Mouse (Mus musculus) forebrain, embryonic 11.5 days (tissue): Measurements from ENCODE around the gene Dffb. TPM values are rescaled to one million over a fixed set of nuclear protein-coding genes. Genes with fewer than 3 reads are reported as not detected.

ENCODE experiments used
- ATAC-seq: fragments of 200-750 bp; cut with Nextera tagmentation; replicated peaks from 2 replicates; pipeline ENCODE4 v1.8.0; 2017; ENCODE audit warnings: moderate TSS enrichment; ENCODE audit not compliant: low FRiP score
- DNase-seq: peaks from one replicate; pipeline ENCODE4 v3.0.0-alpha.2; 2017; ENCODE audit warnings: low spot score
- H3K27ac ChIP-seq: fragments of 300-500 bp; sonication (generic); 2 replicates; pipeline ENCODE4 v1.5.1; 2014; ENCODE audit warnings: low read depth, low read length
- H3K27me3 ChIP-seq: fragments of 300-500 bp; sonication (generic); 2 replicates; pipeline ENCODE4 v1.6.1; 2014; ENCODE audit warnings: mild to moderate bottlenecking, low read length, mixed read lengths; ENCODE audit not compliant: control insufficient read depth, insufficient read depth
- H3K36me3 ChIP-seq: fragments of 300-500 bp; sonication (generic); 2 replicates; pipeline ENCODE4 v1.6.1; 2014; ENCODE audit warnings: mild to moderate bottlenecking, low read length, moderate library complexity, mixed read lengths; ENCODE audit not compliant: control insufficient read depth, insufficient read depth
- H3K4me1 ChIP-seq: fragments of 300-500 bp; sonication (generic); replicated peaks from 2 replicates; pipeline ENCODE4 v1.6.1; 2014; ENCODE audit warnings: low read length, mixed read lengths; ENCODE audit not compliant: control insufficient read depth, insufficient read depth
- H3K4me2 ChIP-seq: fragments of 300-500 bp; sonication (generic); 2 replicates; pipeline ENCODE4 v1.6.1; 2014; ENCODE audit warnings: low read depth, mild to moderate bottlenecking, low read length, moderate library complexity, mixed read lengths; ENCODE audit not compliant: severe bottlenecking
- H3K4me3 ChIP-seq: fragments of 300-500 bp; sonication (generic); 2 replicates; pipeline ENCODE4 v1.5.1; 2014; ENCODE audit warnings: low read depth, low read length
- H3K9ac ChIP-seq: fragments of 300-500 bp; sonication (generic); 2 replicates; pipeline ENCODE4 v1.6.1; 2014; ENCODE audit warnings: low read length
- H3K9me3 ChIP-seq: fragments of 300-500 bp; sonication (generic); 2 replicates; pipeline ENCODE4 v1.6.1; 2016; ENCODE audit warnings: low read length, mixed read lengths; ENCODE audit not compliant: control insufficient read depth
- WGBS: fragments of 180-500 bp; shearing (Covaris S2); extraction: QIAGEN DNeasy Blood & Tissue Kit; methylation state at CpG from one replicate; pipeline ENCODE4 v1.1.7; 2014; 5-methylcytosine and 5-hydroxymethylcytosine counted together
- polyA plus RNA-seq: library from polyadenylated mRNA; unstranded; fragments of >200 nt; fragmentation: Nextera tagmentation; extraction: Ambion mirVana; gene quantifications from 2 replicates; pipeline ENCODE4 v1.2.1, GENCODE M21; 2014

The Dffb gene
- polyA plus RNA-seq, 1 experiment from 2014 or later, result 14.1 TPM

- DNase-seq, result no peak
- WGBS, result 95% methylated on average over 11 of the region's 11 CpGs
- Histone ChIP-seq H3K9me3 (no peaks in the 10 kb centered on the region), H3K27me3 (no peaks in the 10 kb centered on the region), H3K4me3 (no peak overlapping the region), H3K36me3 (peaks cover 11% of the 10 kb centered on the region), H3K4me2 (no peak overlapping the region), H3K4me1 (peaks cover 2% of the 10 kb centered on the region; the same call in 1 of the 2 replicates), H3K9ac (no peak overlapping the region), H3K27ac (no peak overlapping the region)
- ATAC-seq, result no peak
These were observed 5.5 kb upstream of the Dffb start for GRCm38 (mm10) chr4:153980470-153980869.

GRCm38 (mm10) chr4:153979243-153979642 is 4.3 kb upstream of the Dffb start:
- 94% methylated on average over 10 of the region's 10 CpGs for WGBS

GRCm38 (mm10) chr4:153975768-153976167 is 842 bp upstream of the Dffb start:
- DNase-seq (no peak), ATAC-seq (no peak)
- H3K4me3 ChIP-seq, result peak overlapping the region; percentile 88
- H3K36me3 ChIP-seq, result no peaks in the 10 kb centered on the region; the same call in 1 of the 2 replicates
- no peak overlapping the region for H3K27ac ChIP-seq
- peak overlapping the region; percentile 93 for H3K4me2 ChIP-seq
- H3K4me1 ChIP-seq, result peaks cover 2% of the 10 kb centered on the region; the same call in 1 of the 2 replicates
- no peaks in the 10 kb centered on the region for H3K9me3 ChIP-seq
- 45% methylated on average over 6 of the region's 6 CpGs for WGBS
- peak overlapping the region; percentile 92 for H3K9ac ChIP-seq
- H3K27me3 ChIP-seq, result no peaks in the 10 kb centered on the region

More at GRCm38 (mm10) chr4:153979243-153979642, 4.3 kb upstream of the Dffb start:
- H3K27me3 ChIP-seq, result no peaks in the 10 kb centered on the region
- no peak overlapping the region for H3K4me3 ChIP-seq
- no peak overlapping the region for H3K27ac ChIP-seq
- peaks cover 2% of the 10 kb centered on the region; the same call in 1 of the 2 replicates for H3K36me3 ChIP-seq
- H3K9me3 ChIP-seq, result no peaks in the 10 kb centered on the region
- ATAC-seq (no peak), DNase-seq (no peak)
- no peak overlapping the region for H3K9ac ChIP-seq
- peaks cover 2% of the 10 kb centered on the region; the same call in 1 of the 2 replicates for H3K4me1 ChIP-seq
- no peak overlapping the region for H3K4me2 ChIP-seq

- Histone ChIP-seq H3K27me3 (no peaks in the 10 kb centered on the region), H3K4me3 (peak overlapping the region; percentile 88), H3K27ac (peak overlapping the region; percentile 46; the same call in 1 of the 2 replicates), H3K36me3 (no peaks in the 10 kb centered on the region; the same call in 1 of the 2 replicates), H3K4me2 (peak overlapping the region; percentile 93), H3K9me3 (no peaks in the 10 kb centered on the region), H3K9ac (peak overlapping the region; percentile 92), H3K4me1 (peaks cover 2% of the 10 kb centered on the region; the same call in 1 of the 2 replicates)
- ATAC-seq (peak; percentile 78; the same call in 1 of the 2 replicates), DNase-seq (no peak)
- WGBS, result under 1% methylated on average over 33 of the region's 33 CpGs
These were observed 351 bp upstream of the Dffb start for GRCm38 (mm10) chr4:153975292-153975662.

GRCm38 (mm10) chr4:153968063-153968462 is 6.9 kb downstream of the Dffb start:
- Histone ChIP-seq H3K4me1 (no peaks in the 10 kb centered on the region), H3K4me3 (no peak overlapping the region), H3K9ac (no peak overlapping the region), H3K9me3 (no peaks in the 10 kb centered on the region), H3K27me3 (no peaks in the 10 kb centered on the region), H3K4me2 (no peak overlapping the region), H3K36me3 (no peaks in the 10 kb centered on the region), H3K27ac (no peak overlapping the region)
- no peak for ATAC-seq
- no peak for DNase-seq
- WGBS, result 92% methylated on average over 2 of the region's 2 CpGs

GRCm38 (mm10) chr4:153967556-153967955 is 7.4 kb downstream of the Dffb start:
- Histone ChIP-seq H3K4me1 (no peaks in the 10 kb centered on the region), H3K9me3 (no peaks in the 10 kb centered on the region), H3K4me2 (no peak overlapping the region), H3K4me3 (no peak overlapping the region), H3K27ac (no peak overlapping the region), H3K36me3 (no peaks in the 10 kb centered on the region), H3K9ac (no peak overlapping the region), H3K27me3 (no peaks in the 10 kb centered on the region)
- WGBS, result 79% methylated on average over 2 of the region's 2 CpGs
- DNase-seq (no peak), ATAC-seq (no peak)

GRCm38 (mm10) chr4:153966651-153967050 is 8.3 kb downstream of the Dffb start:
- H3K27me3 ChIP-seq, result no peaks in the 10 kb centered on the region
- DNase-seq (no peak), ATAC-seq (no peak)
- no peaks in the 10 kb centered on the region; the same call in 1 of the 2 replicates for H3K36me3 ChIP-seq
- H3K4me1 ChIP-seq, result no peaks in the 10 kb centered on the region
- 89% methylated on average over 5 of the region's 5 CpGs for WGBS
- H3K4me2 ChIP-seq, result no peak overlapping the region
- no peak overlapping the region for H3K4me3 ChIP-seq
- H3K9me3 ChIP-seq, result no peaks in the 10 kb centered on the region
- H3K27ac ChIP-seq, result no peak overlapping the region
- H3K9ac ChIP-seq, result no peak overlapping the region

GRCm38 (mm10) chr4:153962631-153963030 is 12.3 kb downstream of the Dffb start:
- H3K4me1 ChIP-seq, result peaks cover 5% of the 10 kb centered on the region; the same call in 1 of the 2 replicates
- no peak for DNase-seq
- no peak for ATAC-seq
- no peak overlapping the region for H3K9ac ChIP-seq
- no peak overlapping the region for H3K4me3 ChIP-seq
- H3K9me3 ChIP-seq, result no peaks in the 10 kb centered on the region
- H3K27me3 ChIP-seq, result no peaks in the 10 kb centered on the region
- WGBS, result 86% methylated on average over 7 of the region's 7 CpGs
- no peak overlapping the region for H3K27ac ChIP-seq
- peaks cover 5% of the 10 kb centered on the region for H3K36me3 ChIP-seq
- H3K4me2 ChIP-seq, result no peak overlapping the region
